Mouse (Mus musculus) spleen, adult 12 weeks (tissue): ENCODE measurements around the gene Kcnn1.
A peak's percentile ranks its signal among the peaks of the same experiment; 100 is the strongest.
"Not testable (repeated sequence)": the region's sequence is repeated elsewhere in the genome, so short reads cannot be mapped to it uniquely, and the experiment has no call there.

Experiments used
- DNase-seq: peaks from one replicate; pipeline ENCODE4 v3.0.0; 2022; ENCODE audit warnings: low spot score

Gene Kcnn1

GRCm38 (mm10) chr8:70862824-70863641 lies at the start of gene Kcnn1:
Gene Kcnn1, minus strand, starts transcription at chr8:70863258.
- DNase-seq, result no peak

- DNase-seq, result no peak
These were observed 48.5 kb upstream of the Kcnn1 start for GRCm38 (mm10) chr8:70911596-70911995.

DNA sequence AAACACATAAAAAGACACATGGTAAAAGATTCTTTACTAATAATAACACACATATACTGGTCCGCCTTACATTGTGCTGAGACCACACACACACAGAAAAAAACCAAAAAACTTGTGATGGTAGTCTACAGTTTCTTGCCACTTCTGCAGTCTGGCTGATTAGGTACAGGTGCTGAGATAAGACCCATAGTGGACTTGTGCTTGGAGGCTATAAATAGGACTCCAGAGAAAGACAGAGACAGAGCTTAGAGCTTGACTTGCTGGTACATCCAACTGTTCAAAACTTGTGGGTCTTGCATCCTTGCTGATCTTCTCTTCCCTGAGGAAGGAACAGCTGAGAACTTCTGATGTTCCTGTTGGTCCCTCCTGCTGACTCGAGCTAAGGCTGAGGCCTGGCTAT lies 44.5 kb upstream of the Kcnn1 start:
- no peak for DNase-seq

DNA sequence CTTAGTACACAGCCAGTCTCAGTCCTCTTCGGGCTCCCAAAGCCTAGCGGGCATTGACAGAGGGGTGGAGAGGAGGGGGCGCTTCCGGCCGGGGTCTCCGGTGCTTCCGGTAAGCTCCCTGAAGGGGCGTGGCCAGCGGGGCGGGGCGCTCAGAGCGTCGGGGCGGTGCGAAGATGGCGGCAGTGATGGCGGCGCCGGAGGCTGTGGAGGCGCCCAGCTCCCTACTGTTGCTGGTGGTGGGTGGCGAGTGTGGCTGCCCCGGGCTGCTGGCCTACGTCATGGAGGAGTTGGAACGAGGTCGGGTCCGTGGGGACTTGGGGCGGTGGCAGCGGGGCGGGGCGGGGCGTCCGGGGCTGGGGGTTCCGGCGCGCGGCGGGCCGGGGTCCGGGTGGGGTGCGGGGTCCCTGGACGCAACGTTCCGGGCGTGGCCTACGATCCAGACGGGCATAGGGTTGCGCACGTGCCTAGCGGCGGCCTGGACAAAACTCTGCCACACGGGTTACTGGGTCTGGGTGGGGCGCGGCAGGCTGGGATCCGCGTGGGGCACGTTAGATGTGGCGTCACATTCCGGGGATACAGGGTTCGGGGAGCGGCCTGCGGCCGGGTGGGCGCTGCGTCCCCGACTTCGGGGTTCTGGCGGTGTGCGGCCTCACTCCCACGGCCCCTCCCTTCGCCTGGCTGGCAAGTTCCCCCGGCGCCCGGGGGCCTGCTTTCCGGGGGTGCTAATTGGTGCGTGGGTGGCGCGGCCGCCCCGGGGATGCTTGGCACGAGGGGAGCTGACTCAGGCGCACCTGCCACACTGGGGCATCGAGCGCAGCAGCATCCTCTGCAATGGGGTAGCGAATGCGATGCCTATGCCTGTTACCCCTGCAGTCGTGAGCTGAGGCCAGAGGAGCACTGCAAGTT lies 43.0 kb upstream of the Kcnn1 start, which contains the start of gene Map1s:
TSS of gene Map1s (plus strand) at position 102 of the 906 bp plus-strand sequence.
- peak; percentile 58 for DNase-seq

DNA sequence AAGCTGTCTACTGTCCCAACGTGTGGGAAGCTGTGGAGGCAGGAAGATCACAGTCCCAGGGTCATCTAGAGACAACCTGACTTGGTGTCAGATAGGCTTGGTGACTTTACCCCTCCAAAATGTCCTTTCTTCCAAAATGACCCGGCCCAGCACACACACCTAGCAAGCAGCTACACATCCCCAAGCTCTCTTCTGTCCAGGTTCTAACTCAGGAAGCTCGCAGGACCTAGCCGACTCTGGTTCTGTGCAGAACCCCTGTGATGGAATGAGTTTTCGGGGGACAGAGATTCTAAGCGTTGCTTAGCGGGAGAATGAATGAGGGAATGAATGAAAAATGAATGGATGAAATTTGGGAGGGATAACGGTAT lies 42.4 kb upstream of the Kcnn1 start:
- no peak for DNase-seq

DNA sequence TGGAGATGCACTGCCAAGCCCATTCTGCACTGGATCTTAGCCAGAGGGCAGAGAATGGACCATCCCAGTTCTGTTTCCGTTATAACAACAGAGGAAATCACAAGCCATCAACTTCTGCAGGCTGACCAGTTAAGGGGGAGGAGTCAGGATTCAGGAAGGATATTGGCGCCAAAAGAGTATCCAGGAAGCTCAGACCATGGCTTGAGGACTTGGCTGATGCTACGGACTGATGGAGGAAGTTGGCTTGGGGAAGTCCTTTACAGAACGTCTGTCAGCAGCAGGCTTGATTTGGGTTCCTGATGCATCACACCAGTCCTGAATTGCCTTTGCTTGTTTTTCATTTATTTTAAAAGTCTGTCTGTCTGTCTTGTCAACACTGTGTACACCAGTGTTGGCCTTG lies 41.5 kb upstream of the Kcnn1 start:
- DNase-seq, result no peak

- DNase-seq, result no peak
These were observed 40.5 kb upstream of the Kcnn1 start for GRCm38 (mm10) chr8:70903582-70903981.

- no peak for DNase-seq
These were observed 40.1 kb upstream of the Kcnn1 start for GRCm38 (mm10) chr8:70903112-70903511.

DNA sequence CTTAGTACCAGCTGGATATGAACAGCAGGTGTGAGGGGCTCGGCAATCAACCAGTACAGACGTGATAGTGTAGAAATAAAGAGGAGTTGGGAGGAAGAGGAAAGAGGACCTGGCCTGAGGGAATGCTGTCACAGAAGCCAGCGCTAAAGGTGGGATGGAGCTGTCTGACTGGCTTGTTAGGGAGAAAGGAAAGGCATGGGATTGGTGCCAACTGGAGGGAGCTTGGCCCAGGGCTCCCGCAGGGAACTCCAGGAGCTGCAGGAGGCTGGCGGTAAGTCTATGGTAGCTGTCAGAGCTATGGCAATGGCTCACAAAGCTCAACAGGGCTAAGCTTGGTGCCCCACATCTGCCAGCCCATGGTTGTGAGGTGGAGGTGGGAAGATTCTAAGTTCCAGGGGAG lies 39.2 kb upstream of the Kcnn1 start:
- DNase-seq, result no peak

DNA sequence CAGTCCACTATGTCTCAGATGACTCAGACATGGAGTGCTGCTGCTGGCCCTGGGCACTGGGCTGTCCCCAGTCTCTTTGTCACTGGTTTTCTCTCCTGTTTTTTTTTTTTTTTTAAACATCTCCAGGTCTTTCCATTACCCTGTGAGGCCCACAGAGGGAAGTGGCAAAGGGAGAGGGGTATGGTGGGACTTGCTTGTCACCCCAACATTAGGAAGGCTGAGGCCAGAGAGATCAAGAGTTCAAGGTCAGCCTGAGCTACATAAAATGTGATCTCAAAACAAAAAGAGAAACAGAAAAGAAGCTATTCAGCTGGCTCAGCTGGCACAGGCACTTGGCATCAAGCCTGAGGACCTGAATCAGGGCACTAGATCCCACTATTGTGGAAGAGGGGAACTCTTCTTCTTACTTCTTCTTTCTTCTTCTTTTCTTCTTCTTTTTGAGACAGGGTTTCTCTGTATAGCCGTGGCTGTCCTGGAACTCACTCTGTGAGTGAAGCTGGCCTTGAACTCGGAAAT lies 37.9 kb upstream of the Kcnn1 start:
- DNase-seq, result no peak

DNA sequence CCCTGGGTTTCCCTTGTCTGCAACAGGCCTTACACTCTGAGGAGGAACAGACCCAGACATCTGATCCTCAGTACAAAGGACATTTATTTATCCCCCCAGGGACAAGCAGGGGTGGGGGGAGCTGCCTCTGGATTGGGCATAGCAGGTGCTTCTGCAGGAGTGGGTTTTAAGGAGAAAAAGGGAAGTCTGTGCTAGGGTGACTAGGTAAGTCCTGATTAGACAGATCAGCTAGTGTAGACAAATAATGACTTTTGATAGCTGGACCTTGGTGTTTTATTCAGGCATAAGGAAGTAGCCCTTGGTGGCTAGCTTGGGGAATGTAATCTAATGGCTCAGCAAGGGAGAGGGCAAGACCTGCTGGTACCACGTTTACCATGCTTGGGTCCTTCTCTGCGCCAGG lies 36.2 kb upstream of the Kcnn1 start:
- no peak for DNase-seq

DNA sequence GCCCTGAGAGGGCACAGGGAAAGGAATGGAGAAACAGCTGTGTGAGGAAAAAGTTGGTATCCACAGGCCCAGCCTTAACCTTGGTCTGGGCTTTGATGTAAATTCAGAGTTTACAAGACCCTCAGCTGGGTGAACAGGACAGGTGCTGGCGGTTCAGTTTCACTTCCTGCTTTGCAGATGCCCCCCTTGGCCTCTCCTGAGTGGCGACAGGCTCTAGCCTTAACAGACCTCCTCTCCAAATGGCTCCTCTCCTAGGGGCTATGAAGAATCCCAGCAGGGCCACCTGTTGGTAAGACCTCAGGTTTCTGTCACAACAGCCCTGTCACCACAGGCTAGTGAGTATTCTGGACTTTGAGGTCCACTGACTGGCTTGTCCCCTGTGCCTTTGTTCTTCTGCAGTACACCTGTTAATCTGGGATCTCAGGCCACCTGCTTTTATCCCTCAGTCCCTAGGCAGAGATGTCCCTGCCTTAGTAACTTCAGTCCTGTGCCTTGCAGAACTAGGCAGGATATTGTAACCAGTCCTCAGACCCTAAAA lies 35.7 kb upstream of the Kcnn1 start:
- DNase-seq, result no peak

GRCm38 (mm10) chr8:70897681-70898413 lies 34.8 kb upstream of the Kcnn1 start:
- DNase-seq, result peak; percentile 81

DNA sequence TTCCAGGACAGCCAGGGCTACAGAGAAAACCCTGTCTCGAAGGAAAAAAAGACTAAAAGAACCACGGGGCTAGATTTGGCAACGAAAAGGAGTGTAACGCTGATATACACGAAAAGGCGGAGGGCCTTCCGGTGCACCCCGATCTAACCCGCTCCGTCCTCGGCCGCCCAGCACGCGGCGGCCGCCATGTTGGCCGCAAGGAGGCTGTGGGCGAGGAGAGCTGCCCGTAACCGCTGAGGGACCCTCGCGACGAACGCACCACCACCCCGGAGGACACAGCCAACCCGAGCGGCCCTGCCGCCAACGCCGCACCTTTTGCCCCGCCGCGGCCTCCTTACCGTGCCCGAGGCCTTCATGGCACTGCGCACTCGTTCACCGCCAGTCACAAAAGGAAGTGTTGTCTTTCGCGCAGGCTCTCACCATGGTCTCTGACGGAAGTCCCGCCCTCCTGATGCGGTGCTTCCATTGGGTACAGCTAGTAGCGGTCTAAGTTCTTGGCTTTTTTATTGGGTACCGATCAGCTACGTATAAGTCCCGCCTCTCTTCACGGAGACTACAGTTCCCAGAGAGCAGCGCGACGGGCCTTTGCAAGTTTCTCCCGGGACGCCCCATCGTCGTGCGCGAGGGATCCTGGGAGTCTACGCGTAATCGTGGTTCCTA lies 34.1 kb upstream of the Kcnn1 start, which contains the start of gene Rpl18a:
TSS of gene Rpl18a (minus strand) at position 392 of the 660 bp plus-strand sequence.
- peak; percentile 90 for DNase-seq

DNA sequence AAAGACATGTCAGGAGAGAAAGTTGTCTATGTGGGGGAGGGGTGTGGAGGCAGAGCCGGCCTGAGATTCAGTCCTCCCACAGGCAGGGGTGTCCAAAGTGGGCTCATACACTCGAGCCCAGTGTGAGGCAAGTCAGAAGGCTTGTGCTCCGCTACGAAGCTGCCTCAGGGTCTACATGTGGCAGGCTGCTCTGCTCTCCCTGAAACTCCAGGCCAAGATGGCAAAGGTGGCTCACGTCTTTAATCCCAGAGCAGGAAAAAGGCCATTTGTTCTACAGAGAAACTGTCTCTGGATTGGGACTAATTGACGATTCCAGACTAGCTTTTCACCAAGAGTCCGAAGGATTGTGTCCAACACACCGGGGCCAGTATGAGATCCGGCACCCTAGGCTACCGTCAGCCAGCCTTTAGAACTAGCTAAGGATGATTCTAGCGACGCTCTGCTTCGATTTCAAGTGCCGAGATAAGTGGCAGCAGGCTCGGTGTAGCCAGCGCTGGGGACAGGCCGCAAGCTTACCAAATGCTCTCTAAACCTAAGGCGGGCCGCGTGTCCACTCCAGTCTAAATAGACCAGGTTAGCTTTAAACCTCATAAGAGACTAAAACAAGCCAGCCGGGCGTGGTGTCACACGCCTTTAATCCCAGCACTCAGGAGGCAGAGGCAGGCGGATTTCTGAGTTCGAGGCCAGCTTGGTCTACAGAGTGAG lies 33.4 kb upstream of the Kcnn1 start:
- no peak for DNase-seq

GRCm38 (mm10) chr8:70895571-70896259 lies 32.7 kb upstream of the Kcnn1 start:
- not testable (repeated sequence) for DNase-seq

DNA sequence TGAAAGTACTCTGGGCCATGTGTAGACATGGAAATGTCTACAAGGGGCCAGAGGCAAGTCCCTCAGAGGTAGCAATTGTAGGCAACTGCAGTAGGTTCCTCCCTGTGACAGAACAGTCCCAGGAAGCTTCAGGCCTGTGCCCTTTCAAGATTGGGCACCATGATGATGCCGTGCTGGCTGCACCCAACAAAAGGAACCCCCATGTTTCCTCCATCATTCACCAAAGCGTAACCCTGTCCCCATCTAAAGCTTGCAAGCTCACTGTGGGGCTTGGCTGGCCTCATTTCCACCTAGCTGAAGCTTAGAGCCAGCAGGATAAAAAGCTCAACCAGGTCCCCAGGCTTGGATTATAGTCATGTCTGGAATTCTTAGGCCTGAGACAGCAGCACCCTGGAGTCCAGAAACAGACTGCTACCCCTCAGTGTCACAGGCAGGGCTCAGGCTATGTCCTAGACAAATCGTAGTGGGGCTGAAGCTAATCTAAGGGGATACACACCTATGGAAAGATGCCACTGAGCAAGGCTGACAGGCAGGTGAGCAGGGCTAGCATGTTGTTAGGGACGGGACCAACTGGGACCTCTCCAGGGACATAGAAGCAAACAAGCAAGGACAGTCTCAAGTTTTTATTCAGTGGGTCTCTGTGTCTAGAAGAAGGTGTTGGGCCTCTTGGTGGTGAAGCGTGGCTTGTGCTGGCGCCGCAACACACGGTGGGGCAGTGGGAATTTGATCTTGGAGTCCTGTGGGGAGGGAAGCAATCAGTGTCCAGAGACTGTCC lies 31.9 kb upstream of the Kcnn1 start:
- DNase-seq, result no peak

DNA sequence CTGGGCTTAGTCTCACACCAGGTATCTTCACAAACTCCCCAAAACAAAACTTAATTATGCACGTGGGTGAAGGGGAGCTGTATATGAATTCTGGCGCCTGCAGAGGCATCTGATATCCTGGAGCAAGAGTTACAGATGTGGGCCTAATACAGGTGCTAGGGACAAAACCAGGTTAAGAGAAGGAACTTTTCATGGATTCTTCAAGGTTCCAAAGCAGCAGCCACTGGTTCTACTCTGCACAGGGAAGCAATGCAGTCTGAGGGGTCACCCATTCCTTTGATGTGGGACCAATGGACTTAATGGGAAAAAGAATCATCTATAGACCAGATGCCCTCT lies 31.3 kb upstream of the Kcnn1 start:
- no peak for DNase-seq

- peak; percentile 69 for DNase-seq
These were observed 30.8 kb upstream of the Kcnn1 start for GRCm38 (mm10) chr8:70893656-70894384.
